Mouse (Mus musculus) gastrocnemius, postnatal 14 days (tissue): Measurements from ENCODE around the gene Lbr. TPM values are rescaled to one million over a fixed set of nuclear protein-coding genes. Genes with fewer than 3 reads are reported as not detected.

Experiments
- DNase-seq: peaks from one replicate; pipeline ENCODE4 v3.0.0; 2021; ENCODE audit warnings: mixed read lengths
- intact Hi-C: fragments of 180-260 bp; cut with DNase I; formaldehyde crosslinking; loops from one replicate; pipeline ENCODE4 v1.15.1; 2025; ENCODE audit warnings: low total_unique reads
- total RNA-seq, 2 experiments: library from RNA; stranded (reverse); gene quantifications; 2 replicates each; pipeline ENCODE4 v1.2.3; 2021

The Lbr gene
- total RNA-seq, 2 experiments from 2014 or later = 24.6 to 26.8 TPM

DNA sequence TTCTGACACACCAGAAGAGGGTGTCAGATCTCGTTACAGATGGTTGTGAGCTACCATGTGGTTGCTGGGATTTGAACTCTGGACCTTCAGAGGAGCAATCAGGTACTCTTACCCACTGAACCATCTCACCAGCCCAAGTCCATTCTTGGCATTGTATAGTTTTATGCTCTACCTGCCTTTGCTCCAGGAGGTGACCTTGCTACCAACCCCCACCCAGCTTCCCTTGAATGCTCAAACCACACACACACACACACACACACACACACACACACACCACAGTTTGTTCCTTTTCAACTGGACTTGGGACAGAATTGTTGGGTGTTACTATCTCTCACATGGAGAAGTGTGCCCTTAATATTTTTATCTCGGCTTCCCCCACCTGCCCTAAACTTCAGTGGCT lies 13.5 kb upstream of the Lbr start:
- no peak for DNase-seq
- intact Hi-C loops = no loop called here

GRCm38 (mm10) chr1:181854829-181855228 lies 12.0 kb upstream of the Lbr start:
- no peak for DNase-seq
- intact Hi-C loops = no loop called here

- DNase-seq = no peak
- intact Hi-C loops = no loop called here
Observed at GRCm38 (mm10) chr1:181853081-181853736, 10.4 kb upstream of the Lbr start.

DNA sequence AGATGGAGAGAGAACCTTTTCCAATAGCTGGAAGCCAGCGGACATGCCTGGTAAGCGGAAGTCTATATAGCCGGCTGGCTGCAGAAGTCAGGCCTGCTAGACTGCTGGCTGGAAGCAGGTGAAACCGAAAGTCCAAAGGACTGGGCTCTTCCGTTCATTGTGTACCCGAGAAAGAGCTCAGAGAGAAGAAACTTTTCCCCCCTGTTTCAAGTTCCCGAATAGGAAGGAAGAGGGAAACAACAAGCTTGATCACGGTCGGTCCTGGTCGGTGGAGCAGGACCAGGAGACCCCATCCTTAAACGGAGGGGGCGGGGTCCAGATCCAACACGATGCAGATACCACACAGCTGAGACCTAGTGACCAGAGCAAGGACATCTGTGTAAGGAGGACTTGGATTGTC lies 9.6 kb upstream of the Lbr start:
- no peak for DNase-seq
- intact Hi-C loops = no loop called here

DNA sequence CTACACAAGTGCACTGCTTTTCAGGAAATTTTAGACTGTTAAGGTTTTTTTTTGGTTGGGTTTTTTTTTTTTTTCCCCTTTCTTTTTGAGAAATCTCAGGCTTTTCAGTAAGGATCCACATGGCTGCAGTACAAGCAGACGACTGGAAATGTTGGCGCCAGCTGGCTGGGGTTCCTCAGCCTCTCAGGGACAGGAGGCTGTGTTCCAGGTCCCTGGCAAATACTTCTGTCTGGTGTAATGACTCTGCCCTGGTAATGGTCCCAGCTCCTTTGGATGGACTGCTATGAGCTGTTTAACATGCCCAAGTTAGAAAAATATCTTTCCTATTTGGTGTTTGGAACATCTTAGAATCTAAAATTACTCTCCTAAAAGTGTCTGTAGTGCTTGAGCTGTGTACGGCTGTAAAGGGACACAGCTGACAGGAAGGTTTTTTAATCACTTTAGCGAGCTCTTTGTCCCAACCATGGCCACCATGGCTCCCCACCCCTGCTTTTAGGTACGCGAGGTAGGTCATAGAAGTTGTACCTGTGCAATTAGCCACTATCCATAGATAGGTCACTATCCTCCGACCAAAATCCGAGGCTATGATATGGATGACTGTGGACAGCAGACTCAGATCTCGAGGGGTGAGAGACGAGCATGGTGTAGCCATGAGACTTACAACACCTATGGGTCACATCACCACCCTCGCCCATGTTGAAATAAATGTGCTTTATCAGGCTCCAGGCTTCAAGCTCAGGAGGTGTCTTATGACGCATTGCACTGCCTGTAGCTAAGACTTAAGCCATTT lies 8.9 kb upstream of the Lbr start:
- intact Hi-C loops = no loop called here
- peak; percentile 87 for DNase-seq

DNA sequence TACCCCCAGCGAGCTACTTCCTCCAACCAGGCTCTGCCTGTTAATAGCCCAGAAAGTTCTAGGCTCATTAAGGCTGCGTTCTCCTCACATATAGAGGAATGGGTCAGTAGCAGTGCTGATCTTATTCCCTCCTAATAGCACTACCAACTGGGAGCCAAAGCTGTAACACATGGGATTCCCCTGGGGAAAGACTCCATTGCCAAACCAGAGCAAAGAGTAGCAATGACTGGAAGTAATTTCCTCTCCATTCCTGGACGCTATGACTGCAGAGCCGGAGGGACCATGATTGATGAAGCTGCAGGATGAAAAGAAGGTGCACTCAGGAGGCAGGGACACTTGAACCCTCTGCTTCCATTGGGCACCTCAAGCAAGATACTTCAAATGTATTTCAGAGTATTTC lies 7.6 kb upstream of the Lbr start:
- no peak for DNase-seq
- intact Hi-C loops = no loop called here

DNA sequence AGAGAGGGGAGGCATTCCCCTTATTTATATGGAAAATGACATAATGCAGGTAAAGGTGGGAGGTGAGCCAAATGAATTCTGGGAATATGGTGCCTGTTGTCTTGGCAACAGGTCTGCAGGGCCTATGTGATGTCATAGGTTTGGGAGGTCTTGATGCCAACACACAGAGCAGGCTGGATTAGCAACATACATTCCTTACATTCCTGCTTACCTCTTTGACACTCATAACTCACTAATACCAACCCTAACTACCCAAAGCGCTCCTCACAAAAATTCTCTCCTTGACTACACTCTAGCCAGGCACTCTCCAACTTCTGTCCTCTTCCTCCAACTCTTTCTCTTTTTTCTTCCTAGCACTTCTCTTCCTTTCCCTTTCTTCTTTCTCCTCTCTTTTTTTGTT lies 5.4 kb upstream of the Lbr start:
- intact Hi-C loops = no loop called here
- no peak for DNase-seq

DNA sequence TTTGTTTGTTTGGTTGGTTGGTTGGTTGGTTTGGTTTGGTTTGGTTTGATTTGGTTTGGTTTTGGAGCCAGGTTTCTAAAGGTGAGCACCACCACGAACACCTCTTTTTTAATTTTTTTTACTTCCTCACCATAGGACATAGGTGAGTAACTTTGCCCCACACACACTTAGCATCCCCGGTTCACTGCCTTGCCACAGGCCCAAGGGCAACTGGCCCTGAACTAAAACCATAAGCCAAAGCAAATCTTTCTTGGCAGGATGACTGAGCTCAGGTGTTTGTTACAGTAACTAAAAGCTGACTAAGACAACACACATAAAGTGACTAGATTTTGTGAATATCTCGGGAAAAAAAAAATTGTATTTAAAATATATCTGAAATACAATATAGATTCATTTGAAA lies 4.5 kb upstream of the Lbr start:
- intact Hi-C loops = no loop called here
- no peak for DNase-seq

GRCm38 (mm10) chr1:181845767-181846166 lies 2.9 kb upstream of the Lbr start:
- no peak for DNase-seq
- intact Hi-C loops = no loop called here

DNA sequence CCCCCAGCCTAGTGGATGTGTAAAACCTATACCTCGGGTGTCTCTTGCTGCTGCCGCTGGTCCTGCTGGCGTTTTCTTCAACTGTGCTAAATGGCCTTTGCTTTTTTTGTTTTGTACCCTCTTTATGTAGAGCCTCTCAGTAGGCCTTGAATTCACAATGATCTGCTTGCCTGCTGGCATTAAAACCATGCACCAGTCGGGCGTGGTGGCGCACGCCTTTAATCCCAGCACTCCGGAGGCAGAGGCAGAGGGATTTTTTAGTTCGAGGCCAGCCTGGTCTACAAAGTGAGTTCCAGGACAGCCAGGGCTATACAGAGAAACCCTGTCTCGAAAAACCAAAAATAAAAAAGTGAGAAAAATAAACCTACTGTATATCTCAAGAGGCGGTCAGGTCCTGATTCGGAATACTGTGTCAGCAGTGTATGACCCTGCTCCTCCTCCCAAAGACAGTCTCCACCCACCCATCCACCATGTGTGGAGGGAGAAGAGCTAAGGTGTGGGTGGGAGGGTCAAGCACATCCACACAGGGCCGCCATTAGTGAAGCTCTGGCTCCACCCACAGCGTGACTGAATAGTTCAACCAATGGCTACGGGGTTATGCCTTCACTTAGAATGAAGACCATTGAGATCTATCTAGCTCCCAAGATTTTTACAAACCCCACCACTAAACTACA lies 2.2 kb upstream of the Lbr start:
- no peak for DNase-seq
- intact Hi-C loops = no loop called here

DNA sequence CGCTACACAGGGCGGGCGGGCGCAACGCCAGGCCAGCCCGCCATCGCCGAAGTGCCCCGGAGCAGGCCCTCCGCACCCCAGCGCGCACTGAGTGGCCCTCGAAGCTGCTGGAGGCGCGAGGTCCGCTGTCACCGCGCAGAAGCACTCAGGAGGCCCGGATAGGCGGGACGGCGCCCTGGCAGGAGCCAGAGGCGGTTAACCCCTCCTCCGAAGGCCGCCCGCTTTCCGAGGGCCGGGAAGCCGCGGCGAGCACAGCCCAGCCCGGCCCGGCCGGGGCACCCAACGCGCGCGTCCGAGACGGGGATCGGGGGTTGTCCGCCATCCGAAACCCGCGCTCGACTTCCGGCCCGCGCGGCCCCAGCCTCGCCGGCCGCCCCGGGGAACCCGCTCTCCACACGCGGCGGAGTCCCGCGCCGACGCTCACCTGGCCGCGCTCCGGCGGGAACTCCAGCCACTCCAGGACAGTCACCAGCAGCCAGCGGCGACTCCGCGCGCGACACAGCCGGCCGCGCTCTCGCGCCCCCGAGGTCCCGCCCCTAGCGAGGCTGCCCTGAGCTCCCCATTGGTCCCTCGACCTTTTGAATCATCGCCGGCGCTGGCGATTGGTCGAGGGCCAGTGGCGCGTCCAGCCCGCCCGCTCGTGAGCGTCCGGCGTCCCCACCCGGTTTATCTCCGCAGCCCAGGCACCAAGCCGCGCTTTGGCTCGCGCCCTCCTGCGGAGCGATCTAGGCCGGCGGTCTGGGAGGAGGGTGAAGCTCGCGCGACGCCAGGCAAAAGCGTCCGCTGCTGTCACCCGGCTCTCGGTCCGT lies 778 bp downstream of the Lbr start:
- intact Hi-C loops = no loop called here
- peak; percentile 98 for DNase-seq

- no peak for DNase-seq
- intact Hi-C loops = no loop called here
Observed at GRCm38 (mm10) chr1:181841396-181841795, 1.4 kb downstream of the Lbr start.

DNA sequence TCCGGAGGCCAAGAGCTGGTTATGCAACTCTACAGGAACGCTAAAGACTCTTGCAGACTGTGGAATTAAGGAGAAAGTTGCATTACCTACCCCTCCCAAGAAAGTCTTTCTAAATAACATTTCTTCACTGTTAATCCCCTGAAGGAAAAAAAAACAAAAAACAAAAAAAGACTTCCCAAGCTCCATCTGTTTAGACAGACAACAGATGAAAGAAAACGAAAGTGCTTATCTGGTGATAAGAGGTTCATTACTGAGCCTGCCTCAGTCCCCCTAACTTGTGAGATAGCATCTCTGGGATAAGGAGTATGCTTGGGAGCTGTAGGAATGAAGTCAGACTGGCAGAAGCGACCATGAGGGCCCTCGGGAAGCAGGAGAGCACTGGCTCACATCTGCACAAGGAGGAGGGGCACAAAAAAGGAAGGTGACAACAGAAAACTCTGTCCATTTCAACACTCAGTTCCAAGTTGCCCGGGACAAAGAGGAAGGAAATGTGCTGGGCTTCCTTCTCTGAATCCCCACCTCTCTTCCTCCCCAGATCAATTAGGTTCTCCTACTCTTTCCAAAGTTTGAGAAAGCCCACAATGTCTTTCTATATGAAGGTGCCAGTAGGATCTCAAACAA lies 3.0 kb downstream of the Lbr start:
- intact Hi-C loops = no loop called here
- no peak for DNase-seq

DNA sequence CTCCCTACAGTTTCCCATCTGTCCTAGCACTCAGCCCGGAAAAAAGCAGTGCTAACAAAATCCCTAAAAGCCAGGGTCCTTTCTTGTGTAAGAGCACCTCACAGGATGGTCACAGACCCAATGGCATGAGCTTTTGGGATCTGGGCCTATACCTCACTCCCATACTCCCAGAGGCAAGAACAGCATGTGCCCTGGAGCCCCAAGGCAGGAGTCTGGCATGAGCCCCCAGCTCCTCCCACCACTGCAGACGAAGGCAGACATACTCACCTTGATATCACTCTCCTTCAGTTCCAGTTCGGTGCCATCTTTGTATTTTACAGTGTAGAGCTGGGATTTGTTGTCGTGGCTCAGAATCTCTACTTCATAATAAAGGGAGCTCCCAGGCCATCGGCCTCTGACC lies 4.7 kb downstream of the Lbr start:
- DNase-seq = no peak
- intact Hi-C loops = no loop called here

DNA sequence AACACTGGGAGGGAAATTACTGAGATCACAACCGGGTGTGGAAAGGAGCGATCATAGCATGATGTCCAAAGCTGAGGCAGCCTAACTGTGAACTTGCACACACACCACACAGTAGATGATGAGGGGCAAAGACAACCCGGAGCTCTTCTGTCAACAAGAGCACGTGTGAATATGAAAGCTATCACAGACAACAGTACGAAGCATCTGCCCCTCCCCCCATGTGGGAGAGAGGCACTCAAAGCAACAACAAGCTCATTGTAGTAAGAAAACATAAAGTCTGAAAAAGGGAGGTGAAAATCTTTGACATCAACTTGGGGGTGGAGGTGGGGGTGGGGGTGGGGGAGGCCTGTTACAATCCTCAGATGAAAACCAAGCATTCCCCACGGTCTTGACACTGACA lies 9.7 kb downstream of the Lbr start:
- intact Hi-C loops = no loop called here
- no peak for DNase-seq

GRCm38 (mm10) chr1:181832720-181833119 lies 10.1 kb downstream of the Lbr start:
- intact Hi-C loops = no loop called here
- no peak for DNase-seq

DNA sequence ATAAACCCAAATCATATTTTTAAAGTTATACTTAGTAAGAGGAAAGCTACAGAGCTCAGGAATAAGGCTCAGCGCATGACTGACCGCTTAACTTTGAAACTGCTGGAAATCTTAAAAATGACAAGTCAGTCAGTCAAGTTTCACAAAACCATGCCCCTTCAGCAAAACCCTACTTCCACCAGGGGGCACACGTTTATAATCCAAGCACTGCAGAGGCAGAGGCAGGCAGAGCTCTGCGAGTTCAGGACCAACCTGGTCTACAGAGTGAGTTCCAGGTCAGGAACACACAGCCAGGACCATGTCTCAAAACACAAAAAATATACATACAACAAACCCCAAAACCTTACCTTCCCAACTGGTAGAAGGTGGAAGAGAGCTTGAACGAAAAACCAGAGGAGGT lies 14.5 kb downstream of the Lbr start:
- intact Hi-C loops = no loop called here
- DNase-seq = no peak

- intact Hi-C loops = no loop called here
- DNase-seq = no peak
Observed at GRCm38 (mm10) chr1:181826716-181827115, 16.1 kb downstream of the Lbr start.

- intact Hi-C loops = no loop called here
- DNase-seq = no peak
Observed at GRCm38 (mm10) chr1:181811481-181812223, 31.2 kb downstream of the Lbr start.
